Mouse (Mus musculus): ENCODE results near the gene Kctd14.

DNA sequence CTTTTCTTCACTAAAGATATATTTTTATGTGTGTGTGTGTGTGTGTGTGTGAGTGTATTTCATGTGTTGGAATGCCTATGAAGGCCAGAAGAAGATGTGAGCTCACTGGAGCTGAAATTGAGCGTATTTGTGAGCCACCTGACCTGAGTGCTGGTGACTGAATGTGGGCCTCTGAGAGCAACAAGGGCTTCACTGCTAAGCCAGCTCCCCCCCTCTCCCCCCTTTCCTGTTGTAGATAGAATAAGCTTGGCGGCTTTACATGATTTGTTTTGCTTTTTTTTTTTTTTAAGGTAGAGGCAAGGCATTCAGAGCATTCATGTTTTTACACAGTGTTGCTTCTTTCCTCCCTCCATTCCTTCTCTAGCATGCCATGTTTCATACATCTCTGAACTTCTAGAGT is 32.3 kb downstream of the Kctd14 start:
- no peak for TF ChIP-seq TCF3 (IDR thresholded peaks at IDR 0.05; ENCODE audit: insufficient read length, low read depth)
- TF ChIP-seq POLR2A (IDR thresholded peaks at IDR 0.05; ENCODE audit: insufficient read length, low read depth) = no peak
- TF ChIP-seq MYOG (IDR thresholded peaks at IDR 0.05; ENCODE audit: control insufficient read depth in 1 of 3, insufficient read depth in 1 of 3, insufficient read length in 2 of 3, low read depth in 2 of 3) = no peak
- no peak for TF ChIP-seq SRF (IDR thresholded peaks at IDR 0.05; ENCODE audit: control insufficient read depth, insufficient read length, low read depth)

Data from myocyte (in vitro differentiated cells).